ENCODE assay signal across 12 mouse cellular contexts in the genomic region with DNA sequence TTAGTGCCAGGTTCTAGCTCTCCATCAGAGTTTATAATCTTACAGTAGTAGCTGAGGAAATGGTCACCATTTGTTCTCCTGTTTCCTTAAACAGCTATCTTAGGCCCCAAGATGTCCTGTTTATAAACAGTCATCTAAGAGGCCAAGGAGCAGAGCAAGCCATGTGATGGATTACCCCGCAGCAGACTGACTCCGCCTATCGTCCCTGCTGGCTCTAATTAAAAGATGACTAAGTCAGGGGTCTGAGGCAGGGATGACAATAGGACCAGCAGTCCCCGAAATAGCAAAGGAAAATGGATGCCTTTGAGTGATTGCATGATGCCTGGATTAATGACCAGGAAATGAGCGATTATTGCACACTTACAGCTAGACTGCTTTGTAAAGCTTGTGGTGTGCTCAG.
A peak's percentile ranks its signal among the peaks of the same experiment; 100 is the strongest.
DNase-seq lines count a peak whose midpoint lies in the region; ATAC-seq lines count a peak whose summit lies in the region.
"Had no signal": no experiment of that assay in that cellular context is flagged by ENCODE, and none has a peak within 500 bp of the region (broad histone marks: within the 10 kb centered on the region; RNA-seq: fewer than 3 reads in every experiment).

No protein-coding gene starts in this region.

- peaks cover 9% of the 10 kb centered on the region; the same call in 1 of the 2 replicates for H3K4me1 ChIP-seq in hindbrain, embryonic 12.5 days
- H3K4me1 ChIP-seq in hindbrain, embryonic 14.5 days (replicated peaks; ENCODE audit: control insufficient read depth, insufficient read depth, low read length) = no peaks in the 10 kb centered on the region
- H3K4me1 ChIP-seq in embryonic facial prominence, embryonic 11.5 days (ENCODE audit: control insufficient read depth, insufficient read depth, low read length) = peaks cover 2% of the 10 kb centered on the region; the same call in 1 of the 2 replicates
- H3K4me1 ChIP-seq: hindbrain, embryonic 15.5 days had no signal

- intact Hi-C loops in left cerebral cortex, postnatal 14 days (cut with DNase I) = no loop called here

- DNase-seq in hindbrain, embryonic 14.5 days (ENCODE audit: low spot score) = no peak
- peak; percentile 32 for DNase-seq in embryonic facial prominence, embryonic 11.5 days (ENCODE audit: low spot score)
- DNase-seq in kidney, postnatal 14 days = peak; percentile 39
- DNase-seq in mesoderm, embryonic 11.5 days (ENCODE audit: low read depth, low spot score) = peak; percentile 50
- no peak for DNase-seq in left cerebral cortex, postnatal 14 days (ENCODE audit: low spot score in 2 of 2)
- DNase-seq in right cerebral cortex, postnatal 10 days (ENCODE audit: low spot score in 2 of 2) = no peak
- DNase-seq in layer of hippocampus, adult 8-10 months (ENCODE audit: low spot score in 2 of 2) = no peak
- DNase-seq: right cerebral cortex, adult 18-20 months had no signal

- no peak overlapping the region for H3K27ac ChIP-seq in hindbrain, embryonic 12.5 days
- H3K27ac ChIP-seq in hindbrain, embryonic 14.5 days = no peak overlapping the region
- no peak overlapping the region for H3K27ac ChIP-seq in embryonic facial prominence, embryonic 11.5 days (replicated peaks; ENCODE audit: low read depth, low read length)
- H3K27ac ChIP-seq: hindbrain, embryonic 15.5 days had no signal

- no peaks in the 10 kb centered on the region for H3K36me3 ChIP-seq in hindbrain, embryonic 12.5 days
- H3K36me3 ChIP-seq in hindbrain, embryonic 14.5 days (replicated peaks; ENCODE audit: control insufficient read depth, insufficient read depth) = no peaks in the 10 kb centered on the region
- no peaks in the 10 kb centered on the region for H3K36me3 ChIP-seq in embryonic facial prominence, embryonic 11.5 days (replicated peaks; ENCODE audit: control insufficient read depth, insufficient read depth, low read depth, low read length)
- H3K36me3 ChIP-seq: hindbrain, embryonic 15.5 days had no signal

- H3K9ac ChIP-seq in hindbrain, embryonic 12.5 days = no peak overlapping the region
- H3K9ac ChIP-seq in hindbrain, embryonic 14.5 days = no peak overlapping the region
- H3K9ac ChIP-seq in embryonic facial prominence, embryonic 11.5 days (replicated peaks; ENCODE audit: low read length) = no peak overlapping the region
- H3K9ac ChIP-seq: hindbrain, embryonic 15.5 days had no signal

- H3K4me3 ChIP-seq in hindbrain, embryonic 12.5 days = no peak overlapping the region
- H3K4me3 ChIP-seq in hindbrain, embryonic 14.5 days (replicated peaks; ENCODE audit: low read length) = no peak overlapping the region
- no peak overlapping the region for H3K4me3 ChIP-seq in embryonic facial prominence, embryonic 11.5 days (ENCODE audit: low read depth, low read length)
- H3K4me3 ChIP-seq: hindbrain, embryonic 15.5 days had no signal

- H3K4me2 ChIP-seq in hindbrain, embryonic 12.5 days (replicated peaks) = no peak overlapping the region
- H3K4me2 ChIP-seq in hindbrain, embryonic 14.5 days (replicated peaks) = no peak overlapping the region
- H3K4me2 ChIP-seq in embryonic facial prominence, embryonic 11.5 days (ENCODE audit: low read depth, low read length) = no peak overlapping the region
- H3K4me2 ChIP-seq: hindbrain, embryonic 15.5 days had no signal

- ATAC-seq in hindbrain, embryonic 12.5 days (ENCODE audit: low FRiP score) = 0 out of 2 replicates have a peak, but pooled peaks have one; percentile 32
- no peak for ATAC-seq in hindbrain, embryonic 14.5 days (ENCODE audit: low FRiP score)
- ATAC-seq in embryonic facial prominence, embryonic 11.5 days (replicated peaks; ENCODE audit: insufficient number of reproducible peaks, low FRiP score, low TSS enrichment, low read depth) = no peak
- ATAC-seq: CD4-positive, CD25-positive, alpha-beta regulatory T cell, adult 4 months; forebrain, embryonic 16.5 days had no signal

- H3K9me3 ChIP-seq in hindbrain, embryonic 12.5 days (replicated peaks) = no peaks in the 10 kb centered on the region
- no peaks in the 10 kb centered on the region for H3K9me3 ChIP-seq in hindbrain, embryonic 14.5 days (ENCODE audit: control insufficient read depth, low read length)
- no peaks in the 10 kb centered on the region for H3K9me3 ChIP-seq in embryonic facial prominence, embryonic 11.5 days (replicated peaks; ENCODE audit: control insufficient read depth, low read length)
- H3K9me3 ChIP-seq: hindbrain, embryonic 15.5 days had no signal

- H3K27me3 ChIP-seq in hindbrain, embryonic 12.5 days = no peaks in the 10 kb centered on the region
- H3K27me3 ChIP-seq in hindbrain, embryonic 14.5 days (ENCODE audit: control insufficient read depth, insufficient read depth, low read length) = no peaks in the 10 kb centered on the region
- H3K27me3 ChIP-seq in embryonic facial prominence, embryonic 11.5 days (ENCODE audit: control insufficient read depth, insufficient read depth, low read length) = no peaks in the 10 kb centered on the region
- H3K27me3 ChIP-seq: hindbrain, embryonic 15.5 days had no signal

- 26% methylated on average over 5 of the region's 5 CpGs for WGBS in hindbrain, embryonic 12.5 days
- WGBS in hindbrain, embryonic 14.5 days = 22% methylated on average over 5 of the region's 5 CpGs
- WGBS in embryonic facial prominence, embryonic 11.5 days = 18% methylated on average over 5 of the region's 5 CpGs

Comparison
In these comparisons a context has a peak if more than half of its experiments do, and no peak if none do; other contexts are left out.
1. DNase-seq: peak in embryonic facial prominence, embryonic 11.5 days (single experiment), kidney, postnatal 14 days (single experiment) and mesoderm, embryonic 11.5 days (single experiment); none in hindbrain, embryonic 14.5 days (single experiment), left cerebral cortex, postnatal 14 days (0 of 2), right cerebral cortex, postnatal 10 days (0 of 2) and layer of hippocampus, adult 8-10 months (0 of 2).